Mouse (Mus musculus) kidney, embryonic 14.5 days (tissue): Measurements from ENCODE around the gene Hexim2. TPM values are rescaled to one million over a fixed set of nuclear protein-coding genes. Genes with fewer than 3 reads are reported as not detected.

Experiments used
- ATAC-seq: fragments of 200-750 bp; cut with Nextera tagmentation; 2 replicates; pipeline ENCODE4 v1.8.0; 2017; ENCODE audit warnings: moderate number of reproducible peaks, mild to moderate bottlenecking, moderate TSS enrichment, moderate library complexity; ENCODE audit not compliant: low FRiP score, low TSS enrichment
- H3K27ac ChIP-seq: fragments of 300-500 bp; sonication (generic); 2 replicates; pipeline ENCODE4 v1.5.1; 2014; ENCODE audit warnings: low read depth, mild to moderate bottlenecking, low read length, moderate library complexity, mixed read lengths
- H3K27me3 ChIP-seq: fragments of 300-500 bp; sonication (generic); 2 replicates; pipeline ENCODE4 v1.6.1; 2014; ENCODE audit warnings: mild to moderate bottlenecking, low read length; ENCODE audit not compliant: control insufficient read depth, insufficient read depth
- H3K36me3 ChIP-seq: fragments of 300-500 bp; sonication (generic); 2 replicates; pipeline ENCODE4 v1.6.1; 2014; ENCODE audit warnings: low read length, mixed read lengths; ENCODE audit not compliant: control insufficient read depth, insufficient read depth
- H3K4me1 ChIP-seq: fragments of 300-500 bp; sonication (generic); 2 replicates; pipeline ENCODE4 v1.6.1; 2014; ENCODE audit warnings: low read length, mixed read lengths; ENCODE audit not compliant: control insufficient read depth, insufficient read depth
- H3K4me2 ChIP-seq: fragments of 300-500 bp; sonication (generic); replicated peaks from 2 replicates; pipeline ENCODE4 v1.6.1; 2014; ENCODE audit warnings: low read depth, mild to moderate bottlenecking, low read length
- H3K4me3 ChIP-seq: fragments of 300-500 bp; sonication (generic); 2 replicates; pipeline ENCODE4 v1.5.1; 2014; ENCODE audit warnings: mild to moderate bottlenecking, low read length
- H3K9ac ChIP-seq: fragments of 300-500 bp; sonication (generic); 2 replicates; pipeline ENCODE4 v1.6.1; 2014; ENCODE audit warnings: low read depth, mild to moderate bottlenecking, low read length, moderate library complexity
- H3K9me3 ChIP-seq: fragments of 300-500 bp; sonication (generic); 2 replicates; pipeline ENCODE4 v1.6.1; 2016; ENCODE audit warnings: low read length; ENCODE audit not compliant: control insufficient read depth
- WGBS: fragments of 180-500 bp; shearing (Covaris S2); extraction: QIAGEN DNeasy Blood & Tissue Kit; methylation state at CpG from one replicate; pipeline ENCODE4 v1.1.7; 2014; 5-methylcytosine and 5-hydroxymethylcytosine counted together
- polyA plus RNA-seq: library from polyadenylated mRNA; unstranded; fragments of >200 nt; fragmentation: Nextera tagmentation; extraction: Ambion mirVana; gene quantifications from 2 replicates; pipeline ENCODE4 v1.2.1, GENCODE M21; 2014

Hexim2 gene
- polyA plus RNA-seq: 8.3 and 10.3 TPM in 2 replicates

DNA sequence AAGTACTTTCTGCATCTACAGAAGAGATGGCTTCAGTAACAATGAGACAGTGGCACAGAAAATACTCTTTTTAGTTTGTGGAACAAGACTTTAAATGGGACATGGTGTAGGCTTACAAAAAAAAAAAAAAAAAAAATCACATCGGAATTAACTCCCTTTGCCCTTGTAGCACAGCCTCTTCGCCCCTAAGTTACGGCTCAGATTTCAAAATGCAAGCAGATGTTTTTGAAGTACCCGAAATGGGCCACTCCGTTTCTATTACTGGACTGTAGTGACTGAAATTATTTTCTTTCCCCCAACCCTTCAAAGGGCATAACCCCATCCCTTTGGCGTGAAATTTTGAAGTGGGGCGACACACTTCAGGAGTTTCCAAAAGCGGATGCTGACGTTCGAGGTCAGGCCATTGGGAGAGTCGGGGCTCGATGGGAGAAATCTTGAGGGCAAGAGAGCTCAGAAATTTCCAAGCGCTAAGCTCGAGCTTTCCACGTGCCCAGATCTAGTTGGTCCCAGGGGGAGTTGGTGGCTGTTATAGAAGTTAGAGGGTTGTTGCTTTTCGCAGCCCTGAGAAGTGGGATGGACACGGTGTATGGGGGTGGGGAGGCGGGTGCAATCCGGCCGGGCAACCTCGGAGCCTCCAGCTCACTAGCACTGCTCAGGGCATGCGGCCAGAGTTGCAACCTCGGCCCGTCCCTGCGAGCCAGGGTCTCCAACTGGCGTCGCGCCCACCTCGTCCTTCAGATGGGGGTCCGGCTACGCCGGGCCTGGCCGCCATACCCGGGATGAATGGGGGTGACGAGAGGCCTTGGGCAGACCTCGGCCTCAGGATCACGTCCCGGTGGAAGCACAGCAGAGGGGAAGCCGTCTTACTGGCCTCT is at the start of gene Hexim2:
Hexim2 (plus strand) TSS at position 729 of the 875 bp plus-strand sequence.
- peak within 1 kb of the TSS; percentile 57 for H3K4me2 ChIP-seq
- H3K27ac ChIP-seq: peak within 1 kb of the TSS; percentile 98
- peak; percentile 59 for ATAC-seq
- no peaks in the 10 kb centered on the region for H3K27me3 ChIP-seq
- peak within 1 kb of the TSS; percentile 100 for H3K9ac ChIP-seq
- H3K9me3 ChIP-seq: no peaks in the 10 kb centered on the region
- peaks cover 25% of the 10 kb centered on the region; the same call in 1 of the 2 replicates for H3K4me1 ChIP-seq
- H3K4me3 ChIP-seq: peak within 1 kb of the TSS; percentile 98
- WGBS: under 1% methylated on average over 39 of the region's 39 CpGs
- no peaks in the 10 kb centered on the region for H3K36me3 ChIP-seq

GRCm38 (mm10) chr11:103093306-103093705 is 38.9 kb upstream of the Hexim2 start:
- H3K27me3 ChIP-seq: no peaks in the 10 kb centered on the region
- H3K9ac ChIP-seq: no peak overlapping the region
- ATAC-seq: no peak
- peaks cover 23% of the 10 kb centered on the region for H3K4me1 ChIP-seq
- WGBS: 91% methylated on average over 7 of the region's 7 CpGs
- no peak overlapping the region for H3K27ac ChIP-seq
- H3K9me3 ChIP-seq: no peaks in the 10 kb centered on the region
- H3K36me3 ChIP-seq: no peaks in the 10 kb centered on the region
- H3K4me2 ChIP-seq: no peak overlapping the region
- H3K4me3 ChIP-seq: no peak overlapping the region

- Histone ChIP-seq H3K4me1 (peaks cover 29% of the 10 kb centered on the region), H3K27ac (peak overlapping the region; percentile 47; the same call in 1 of the 2 replicates)
- WGBS: 66% methylated on average over 20 of the region's 20 CpGs
Observed at GRCm38 (mm10) chr11:103093862-103094833, 38.1 kb upstream of the Hexim2 start.

GRCm38 (mm10) chr11:103095107-103095670 is 37.0 kb upstream of the Hexim2 start:
- H3K9me3 ChIP-seq: no peaks in the 10 kb centered on the region
- no peak overlapping the region for H3K4me2 ChIP-seq
- no peaks in the 10 kb centered on the region for H3K36me3 ChIP-seq
- H3K4me3 ChIP-seq: no peak overlapping the region
- ATAC-seq: 0 out of 2 replicates have a peak, but pooled peaks have one; percentile 3
- H3K4me1 ChIP-seq: peaks cover 39% of the 10 kb centered on the region
- 0 out of 2 replicates have a peak overlapping the region, but pooled peaks have one; percentile 47 for H3K27ac ChIP-seq
- H3K27me3 ChIP-seq: no peaks in the 10 kb centered on the region
- 48% methylated on average over 9 of the region's 9 CpGs for WGBS
- no peak overlapping the region for H3K9ac ChIP-seq

More at GRCm38 (mm10) chr11:103093862-103094833, 38.1 kb upstream of the Hexim2 start:
- Histone ChIP-seq H3K4me2 (no peak overlapping the region), H3K9ac (no peak overlapping the region), H3K36me3 (no peaks in the 10 kb centered on the region), H3K4me3 (no peak overlapping the region), H3K9me3 (no peaks in the 10 kb centered on the region), H3K27me3 (no peaks in the 10 kb centered on the region)
- no peak; the same call in 1 of the 2 replicates for ATAC-seq

DNA sequence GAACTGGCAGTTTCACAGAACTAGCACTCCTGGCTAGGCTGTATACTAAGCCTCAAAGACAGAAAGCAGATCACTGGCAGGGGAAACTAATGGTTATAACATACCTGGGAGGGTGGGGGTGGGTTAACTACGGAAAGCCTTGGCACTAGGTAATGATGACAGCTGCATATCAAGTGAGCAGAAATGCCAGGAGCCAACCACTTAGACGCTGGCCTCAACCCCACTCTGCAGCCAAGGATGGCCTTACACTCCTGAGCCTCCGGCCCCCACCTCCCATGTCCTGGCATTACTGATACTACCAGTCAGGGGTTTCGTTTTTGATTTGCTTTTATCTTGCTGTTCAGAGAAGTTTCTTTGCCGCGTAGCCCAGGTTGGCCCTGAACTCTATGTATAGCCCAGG is 36.4 kb upstream of the Hexim2 start:
- no peak for ATAC-seq
- peaks cover 44% of the 10 kb centered on the region for H3K4me1 ChIP-seq
- H3K9me3 ChIP-seq: no peaks in the 10 kb centered on the region
- H3K9ac ChIP-seq: no peak overlapping the region
- no peak overlapping the region for H3K4me2 ChIP-seq
- no peak overlapping the region for H3K4me3 ChIP-seq
- H3K36me3 ChIP-seq: no peaks in the 10 kb centered on the region
- H3K27ac ChIP-seq: no peak overlapping the region
- 87% methylated on average over 6 of the region's 6 CpGs for WGBS
- no peaks in the 10 kb centered on the region for H3K27me3 ChIP-seq

GRCm38 (mm10) chr11:103096979-103097894 is 35.0 kb upstream of the Hexim2 start:
- Histone ChIP-seq H3K36me3 (no peaks in the 10 kb centered on the region), H3K4me1 (peaks cover 50% of the 10 kb centered on the region), H3K27me3 (no peaks in the 10 kb centered on the region; the same call in 1 of the 2 replicates), H3K27ac (no peak overlapping the region; the same call in 1 of the 2 replicates), H3K9me3 (no peaks in the 10 kb centered on the region), H3K9ac (no peak overlapping the region), H3K4me2 (peak overlapping the region; percentile 19), H3K4me3 (no peak overlapping the region)
- ATAC-seq: no peak
- 24% methylated on average over 22 of the region's 22 CpGs for WGBS

- no peaks in the 10 kb centered on the region for H3K9me3 ChIP-seq
- H3K27me3 ChIP-seq: no peaks in the 10 kb centered on the region; the same call in 1 of the 2 replicates
- no peak overlapping the region for H3K4me3 ChIP-seq
- H3K27ac ChIP-seq: peak overlapping the region; percentile 30; the same call in 1 of the 2 replicates
- peaks cover 59% of the 10 kb centered on the region for H3K4me1 ChIP-seq
- no peaks in the 10 kb centered on the region for H3K36me3 ChIP-seq
- H3K9ac ChIP-seq: no peak overlapping the region; the same call in 1 of the 2 replicates
- 45% methylated on average over 11 of the region's 11 CpGs for WGBS
- no peak overlapping the region for H3K4me2 ChIP-seq
- no peak for ATAC-seq
Observed at GRCm38 (mm10) chr11:103098531-103099190, 33.6 kb upstream of the Hexim2 start.
